Mouse (Mus musculus) kidney, embryonic 14.5 days (tissue): ENCODE measurements around the gene Pgam5. TPM values are rescaled to one million over a fixed set of nuclear protein-coding genes. Genes with fewer than 3 reads are reported as not detected.

ENCODE experiments used
- ATAC-seq: fragments of 200-750 bp; cut with Nextera tagmentation; 2 replicates; pipeline ENCODE4 v1.8.0; 2017; ENCODE audit warnings: moderate number of reproducible peaks, mild to moderate bottlenecking, moderate TSS enrichment, moderate library complexity; ENCODE audit not compliant: low FRiP score, low TSS enrichment
- H3K27ac ChIP-seq: fragments of 300-500 bp; sonication (generic); 2 replicates; pipeline ENCODE4 v1.5.1; 2014; ENCODE audit warnings: low read depth, mild to moderate bottlenecking, low read length, moderate library complexity, mixed read lengths
- H3K27me3 ChIP-seq: fragments of 300-500 bp; sonication (generic); 2 replicates; pipeline ENCODE4 v1.6.1; 2014; ENCODE audit warnings: mild to moderate bottlenecking, low read length; ENCODE audit not compliant: control insufficient read depth, insufficient read depth
- H3K36me3 ChIP-seq: fragments of 300-500 bp; sonication (generic); 2 replicates; pipeline ENCODE4 v1.6.1; 2014; ENCODE audit warnings: low read length, mixed read lengths; ENCODE audit not compliant: control insufficient read depth, insufficient read depth
- H3K4me1 ChIP-seq: fragments of 300-500 bp; sonication (generic); 2 replicates; pipeline ENCODE4 v1.6.1; 2014; ENCODE audit warnings: low read length, mixed read lengths; ENCODE audit not compliant: control insufficient read depth, insufficient read depth
- H3K4me2 ChIP-seq: fragments of 300-500 bp; sonication (generic); replicated peaks from 2 replicates; pipeline ENCODE4 v1.6.1; 2014; ENCODE audit warnings: low read depth, mild to moderate bottlenecking, low read length
- H3K4me3 ChIP-seq: fragments of 300-500 bp; sonication (generic); 2 replicates; pipeline ENCODE4 v1.5.1; 2014; ENCODE audit warnings: mild to moderate bottlenecking, low read length
- H3K9ac ChIP-seq: fragments of 300-500 bp; sonication (generic); 2 replicates; pipeline ENCODE4 v1.6.1; 2014; ENCODE audit warnings: low read depth, mild to moderate bottlenecking, low read length, moderate library complexity
- H3K9me3 ChIP-seq: fragments of 300-500 bp; sonication (generic); 2 replicates; pipeline ENCODE4 v1.6.1; 2016; ENCODE audit warnings: low read length; ENCODE audit not compliant: control insufficient read depth
- WGBS: fragments of 180-500 bp; shearing (Covaris S2); extraction: QIAGEN DNeasy Blood & Tissue Kit; methylation state at CpG from one replicate; pipeline ENCODE4 v1.1.7; 2014; 5-methylcytosine and 5-hydroxymethylcytosine counted together
- polyA plus RNA-seq: library from polyadenylated mRNA; unstranded; fragments of >200 nt; fragmentation: Nextera tagmentation; extraction: Ambion mirVana; gene quantifications from 2 replicates; pipeline ENCODE4 v1.2.1, GENCODE M21; 2014

Gene Pgam5
- polyA plus RNA-seq, 1 experiment from 2014 or later = 85.2 TPM

- Histone ChIP-seq H3K27me3 (no peaks in the 10 kb centered on the region), H3K36me3 (peaks cover 74% of the 10 kb centered on the region), H3K27ac (no peak overlapping the region), H3K4me2 (no peak overlapping the region), H3K4me3 (no peak overlapping the region), H3K9me3 (no peaks in the 10 kb centered on the region), H3K4me1 (no peaks in the 10 kb centered on the region), H3K9ac (no peak overlapping the region)
- no peak for ATAC-seq
- 90% methylated on average over 4 of the region's 4 CpGs for WGBS
Observed at GRCm38 (mm10) chr5:110220331-110220730, 49.4 kb downstream of the Pgam5 start.

- H3K36me3 ChIP-seq = peaks cover 88% of the 10 kb centered on the region
- H3K9ac ChIP-seq = no peak overlapping the region
- no peaks in the 10 kb centered on the region for H3K9me3 ChIP-seq
- no peak for ATAC-seq
- H3K4me3 ChIP-seq = no peak overlapping the region
- no peak overlapping the region for H3K27ac ChIP-seq
- no peaks in the 10 kb centered on the region for H3K4me1 ChIP-seq
- H3K4me2 ChIP-seq = no peak overlapping the region
- no peaks in the 10 kb centered on the region for H3K27me3 ChIP-seq
- WGBS = 90% methylated on average over 3 of the region's 3 CpGs
Observed at GRCm38 (mm10) chr5:110216780-110217179, 52.9 kb downstream of the Pgam5 start.

GRCm38 (mm10) chr5:110211312-110211711 is 58.4 kb downstream of the Pgam5 start:
- Histone ChIP-seq H3K27me3 (no peaks in the 10 kb centered on the region), H3K9ac (no peak overlapping the region), H3K36me3 (peaks cover 88% of the 10 kb centered on the region), H3K27ac (no peak overlapping the region), H3K4me3 (no peak overlapping the region), H3K4me2 (no peak overlapping the region), H3K4me1 (no peaks in the 10 kb centered on the region), H3K9me3 (no peaks in the 10 kb centered on the region)
- ATAC-seq = no peak
- WGBS = 93% methylated on average over 2 of the region's 2 CpGs

Other genes starting within 250 kb of the Pgam5 start
- gene Gm17655, start 197.4 kb downstream of the Pgam5 start, polyA plus RNA-seq = 5.1 and 5.3 TPM in 2 replicates
- 1.5 and 1.6 TPM in 2 replicates for gene Gm35315, start 175.5 kb downstream of the Pgam5 start, polyA plus RNA-seq
- gene Plcxd1, start 169.9 kb downstream of the Pgam5 start, polyA plus RNA-seq = 1.2 and 1.4 TPM in 2 replicates
- 32.1 and 32.5 TPM in 2 replicates for gene Gtpbp6, start 161.7 kb downstream of the Pgam5 start, polyA plus RNA-seq
- 5.2 and 6.1 TPM in 2 replicates for gene Zfp605, start 159.8 kb downstream of the Pgam5 start, polyA plus RNA-seq
- 28.6 and 40.8 TPM in 2 replicates for gene Chfr, start 134.1 kb downstream of the Pgam5 start, polyA plus RNA-seq
- gene Golga3, start 93.2 kb downstream of the Pgam5 start, polyA plus RNA-seq = 11.7 and 22.6 TPM in 2 replicates
- gene Ankle2, start 38.9 kb downstream of the Pgam5 start, polyA plus RNA-seq = 33.2 and 43.1 TPM in 2 replicates
- gene Pxmp2, start 16.3 kb upstream of the Pgam5 start, polyA plus RNA-seq = 14.1 and 16.4 TPM in 2 replicates
- 35.1 and 40.0 TPM in 2 replicates for gene Pole, start 16.4 kb upstream of the Pgam5 start, polyA plus RNA-seq
- gene P2rx2, start 73.3 kb upstream of the Pgam5 start, polyA plus RNA-seq = 0.89 and 0.95 TPM in 2 replicates
- not detected in 2 replicates for gene Lrcol1, start 74.8 kb upstream of the Pgam5 start, polyA plus RNA-seq
- 15.7 and 16.7 TPM in 2 replicates for gene Fbrsl1, start 178.6 kb upstream of the Pgam5 start, polyA plus RNA-seq